Comparison of ENCODE assay signal across 8 mouse cellular contexts in genomic region chr19:27429281-27429680, GRCm38 (mm10). TPM values are rescaled to one million over a fixed set of nuclear protein-coding genes. Genes with fewer than 3 reads are reported as not detected.
DNase-seq lines count a peak whose midpoint lies in the region; ATAC-seq and TF ChIP-seq lines count a peak whose summit lies in the region.

No protein-coding gene starts in this region.

- H3K36me3 ChIP-seq in CH12.LX (replicated peaks in 1 of 2; ENCODE audit: control insufficient read depth in 1 of 2, insufficient read depth in 1 of 2, low read length in 1 of 2) (peaks cover 12 to 27% of the 10 kb centered on the region in 2 experiments), macrophage (ENCODE audit: inconsistent target) (peaks cover 15% of the 10 kb centered on the region; the same call in 1 of the 2 replicates)
- H3K36me3 ChIP-seq in forebrain, embryonic 14.5 days (ENCODE audit: control insufficient read depth, insufficient read depth, low read length) = peaks cover 13% of the 10 kb centered on the region

- dilution Hi-C loops in CH12.LX (cut with MboI; ENCODE audit: extremely low pct_ligation_motif_present, extremely low pct_unique_long_range_greater_than_20kb, low sequenced_read_pairs) = no loop called here

- TF ChIP-seq EP300 in CH12.LX (IDR thresholded peaks at IDR 0.05; ENCODE audit: low read length) = no peak

- TF ChIP-seq RAD21 in CH12.LX (IDR thresholded peaks at IDR 0.05; ENCODE audit: low read depth, low read length) = no peak

- peak overlapping the region; percentile 69; the same call in 1 of the 2 replicates for H3K4me2 ChIP-seq in CH12.LX (ENCODE audit: insufficient read depth, low read depth, poor library complexity, severe bottlenecking)
- peak overlapping the region; percentile 85 for H3K4me2 ChIP-seq in forebrain, embryonic 14.5 days (ENCODE audit: low read length)

- H3K4me1 ChIP-seq in CH12.LX (ENCODE audit: control insufficient read depth in 1 of 2, insufficient read depth in 2 of 2) = peaks cover 3 to 32% of the 10 kb centered on the region in 2 experiments; a peak in 3 of 4 replicates
- peaks cover 11% of the 10 kb centered on the region for H3K4me1 ChIP-seq in forebrain, embryonic 14.5 days (ENCODE audit: control insufficient read depth, insufficient read depth, low read length)

- no peak for TF ChIP-seq POLR2A in CH12.LX (IDR thresholded peaks at IDR 0.05; ENCODE audit: low read depth, low read length)

- peak overlapping the region; percentile 90 for H3K27ac ChIP-seq in gastrocnemius, adult 2 months
- H3K27ac ChIP-seq in CH12.LX (ENCODE audit: insufficient read depth, low read depth) (peak overlapping the region; percentile 7; the same call in 1 of the 2 replicates), macrophage (peak overlapping the region; percentile 36)
- H3K27ac ChIP-seq in forebrain, embryonic 14.5 days (ENCODE audit: low read depth, low read length) = no peak overlapping the region

- intact Hi-C loops in gastrocnemius, adult 2 months (cut with DNase I) = loop anchor here (5.0 kb wide), 2 partner anchors 682 to 697 kb away; no protein-coding TSS in a partner anchor

- H3K4me3 ChIP-seq in gastrocnemius, adult 2 months = peak overlapping the region; percentile 92
- H3K4me3 ChIP-seq in CH12.LX (replicated peaks in 1 of 3; ENCODE audit: low read depth in 2 of 3, low read length in 2 of 3, poor library complexity in 1 of 3) (peak overlapping the region; percentile 80 to 89 (median 83)), macrophage (ENCODE audit: inconsistent target) (peak overlapping the region; percentile 94)
- H3K4me3 ChIP-seq in forebrain, embryonic 14.5 days (ENCODE audit: low read depth, low read length) = peak overlapping the region; percentile 75

- no peak for TF ChIP-seq CTCF in gastrocnemius, adult 2 months (IDR thresholded peaks at IDR 0.05)
- TF ChIP-seq CTCF in CH12.LX (conservative IDR thresholded peaks at IDR 0.05 in 1 of 2, IDR thresholded peaks at IDR 0.05 in 1 of 2; ENCODE audit: low read depth in 2 of 2, low read length in 2 of 2) = no peak

- ATAC-seq in forebrain, embryonic 14.5 days = no peak

- H3K79me2 ChIP-seq in CH12.LX (replicated peaks; ENCODE audit: control insufficient read depth, extremely low read depth, insufficient read depth, poor library complexity, severe bottlenecking) = peaks cover 40% of the 10 kb centered on the region
- H3K79me2 ChIP-seq in macrophage (ENCODE audit: inconsistent target) = peaks cover 29% of the 10 kb centered on the region

- in situ Hi-C loops in CH12.LX (cut with MboI; ENCODE audit: low pct_ligation_motif_present, low pct_unique_long_range_greater_than_20kb, low sequenced_read_pairs) = no loop called here

- peak overlapping the region; percentile 75 for H3K9ac ChIP-seq in CH12.LX (ENCODE audit: insufficient read depth, low read depth)
- peak overlapping the region; percentile 63 for H3K9ac ChIP-seq in forebrain, embryonic 14.5 days (ENCODE audit: low read length)

- WGBS in forebrain, embryonic 14.5 days = under 1% methylated on average over 16 of the region's 16 CpGs
- 1% methylated on average over 16 of the region's 16 CpGs for WGBS in macrophage (ENCODE audit: missing documents)

- H3K9me3 ChIP-seq in CH12.LX (replicated peaks; ENCODE audit: low read length) = no peaks in the 10 kb centered on the region
- H3K9me3 ChIP-seq in forebrain, embryonic 14.5 days (replicated peaks; ENCODE audit: control insufficient read depth, low read length) = no peaks in the 10 kb centered on the region

- no peak for DNase-seq in gastrocnemius, adult 2 months
- no peak for DNase-seq in gastrocnemius, postnatal 10 days
- peak; percentile 25 for DNase-seq in CH12.LX (ENCODE audit: extremely low read depth)
- DNase-seq in forebrain, embryonic 14.5 days (ENCODE audit: low spot score) = no peak
- no peak for DNase-seq in B cell, adult 2 months
- DNase-seq in left cerebral cortex, adult 9 months (ENCODE audit: low spot score in 2 of 2) = no peak
- no peak for DNase-seq in layer of hippocampus, postnatal 36 days

- no peaks in the 10 kb centered on the region for H3K27me3 ChIP-seq in CH12.LX (replicated peaks)
- no peaks in the 10 kb centered on the region for H3K27me3 ChIP-seq in forebrain, embryonic 14.5 days (replicated peaks; ENCODE audit: control insufficient read depth, insufficient read depth, low read length)

TF ChIP-seq in CH12.LX, 34 proteins besides CTCF, POLR2A, EP300 and RAD21:
- no peak for TF ChIP-seq CHD2 (IDR thresholded peaks at IDR 0.05; ENCODE audit: low read length)
- TF ChIP-seq MYC (IDR thresholded peaks at IDR 0.05; ENCODE audit: low read depth, low read length) = no peak
- TF ChIP-seq JUND (conservative IDR thresholded peaks at IDR 0.05; ENCODE audit: low read depth, low read length) = no peak
- TF ChIP-seq ZNF384 (IDR thresholded peaks at IDR 0.05; ENCODE audit: low read depth, low read length) = no peak
- no peak for TF ChIP-seq PAX5 (IDR thresholded peaks at IDR 0.05; ENCODE audit: low read length)
- TF ChIP-seq HCFC1 (IDR thresholded peaks at IDR 0.05; ENCODE audit: low read depth, low read length) = no peak
- TF ChIP-seq JUN (IDR thresholded peaks at IDR 0.05; ENCODE audit: insufficient read depth, low read depth, low read length) = no peak
- TF ChIP-seq MXI1 (IDR thresholded peaks at IDR 0.05; ENCODE audit: low read depth, low read length) = no peak
- no peak for TF ChIP-seq USF2 (conservative IDR thresholded peaks at IDR 0.05; ENCODE audit: low read depth, low read length)
- no peak for TF ChIP-seq ZC3H11A (IDR thresholded peaks at IDR 0.05; ENCODE audit: low read depth, low read length)
- TF ChIP-seq BHLHE40 (IDR thresholded peaks at IDR 0.05; ENCODE audit: low read depth, low read length) = no peak
- TF ChIP-seq CHD1 (IDR thresholded peaks at IDR 0.05; ENCODE audit: low read depth, low read length) = no peak
- no peak for TF ChIP-seq GABPA (IDR thresholded peaks at IDR 0.05; ENCODE audit: insufficient replicate concordance, low read depth, low read length)
- TF ChIP-seq ZKSCAN1 (IDR thresholded peaks at IDR 0.05; ENCODE audit: borderline replicate concordance, low read depth, low read length) = no peak
- TF ChIP-seq KAT2A (IDR thresholded peaks at IDR 0.05; ENCODE audit: insufficient replicate concordance, low read length) = no peak
- TF ChIP-seq TBP (conservative IDR thresholded peaks at IDR 0.05; ENCODE audit: low read depth, low read length) = no peak
- TF ChIP-seq TCF12 (IDR thresholded peaks at IDR 0.05; ENCODE audit: low read depth, low read length) = no peak

RNA-seq across cellular contexts. Expression of gene Pum3, which starts 0.3 kb away (rescaled TPM):
- total RNA-seq in gastrocnemius, adult 2 months (2021) = 10 to 100 TPM; 18.4 to 29.5 TPM
- 10 to 100 TPM; 33.8 to 40.2 TPM for total RNA-seq in gastrocnemius, postnatal 10 days (2021)
- total RNA-seq in CH12.LX (2012; rRNA removed) (54.4 and 71.9 TPM in 2 replicates), CH12.LX (2014; rRNA removed) (83.3 and 95.2 TPM in 2 replicates)
- polyA plus RNA-seq in CH12.LX (2012; ENCODE audit: insufficient read length, low read depth) (210 and 230 TPM in 2 replicates), macrophage (2018) (20.7 to 157 TPM (median 47.3 TPM) in 3 replicates)
- polyA plus RNA-seq in forebrain, embryonic 14.5 days (2014; fragmentation: Nextera tagmentation; extraction: Ambion mirVana) = 69.3 and 76.8 TPM in 2 replicates
- total RNA-seq in macrophage (2018; cell fraction: chromatin; rRNA removed) = 100 to 1,000 TPM in 3 of 26 experiments, 10 to 100 TPM in 23; 27.1 to 129 (median 71.1) TPM
- 10 to 100 TPM; 20.5 to 63.2 (median 29.2) TPM for total RNA-seq in macrophage (2018; cell fraction: cytosol; rRNA removed)
- total RNA-seq in macrophage (2018; cell fraction: nucleus; rRNA removed) = 10 to 100 TPM; 19.1 to 84.1 (median 29.8) TPM
- total RNA-seq in layer of hippocampus, postnatal 36 days (2021) = 10 to 100 TPM; 50.6 to 60.9 TPM
